Mouse (Mus musculus) limb, embryonic 14.5 days (tissue): ENCODE measurements around the gene Utf1. TPM values are rescaled to one million over a fixed set of nuclear protein-coding genes. Genes with fewer than 3 reads are reported as not detected.

ENCODE experiments used
- ATAC-seq: fragments of 200-750 bp; cut with Nextera tagmentation; 2 replicates; pipeline ENCODE4 v1.8.0; 2017; ENCODE audit warnings: low read depth, moderate number of reproducible peaks, moderate TSS enrichment; ENCODE audit not compliant: low FRiP score
- DNase-seq: peaks from one replicate; pipeline ENCODE4 v3.0.0-alpha.2; 2015; ENCODE audit warnings: low spot score
- H3K27ac ChIP-seq: fragments of 300-500 bp; sonication (generic); replicated peaks from 2 replicates; pipeline ENCODE4 v1.5.1; 2014; ENCODE audit warnings: low read depth, mild to moderate bottlenecking, low read length, moderate library complexity, mixed read lengths
- H3K27me3 ChIP-seq: fragments of 300-500 bp; sonication (generic); 2 replicates; pipeline ENCODE4 v1.6.1; 2014; ENCODE audit warnings: low read length, mixed read lengths; ENCODE audit not compliant: control insufficient read depth, insufficient read depth
- H3K36me3 ChIP-seq: fragments of 300-500 bp; sonication (generic); 2 replicates; pipeline ENCODE4 v1.6.1; 2014; ENCODE audit warnings: mild to moderate bottlenecking, low read length, moderate library complexity, mixed read lengths; ENCODE audit not compliant: control insufficient read depth, insufficient read depth
- H3K4me1 ChIP-seq: fragments of 300-500 bp; sonication (generic); 2 replicates; pipeline ENCODE4 v1.6.1; 2014; ENCODE audit warnings: antibody characterized with exemption, low read length, mixed read lengths; ENCODE audit not compliant: control insufficient read depth, insufficient read depth
- H3K4me2 ChIP-seq: fragments of 300-500 bp; sonication (generic); replicated peaks from 2 replicates; pipeline ENCODE4 v1.6.1; 2014; ENCODE audit warnings: low read depth, mild to moderate bottlenecking, low read length, moderate library complexity; ENCODE audit not compliant: severe bottlenecking
- H3K4me3 ChIP-seq: fragments of 300-500 bp; sonication (generic); replicated peaks from 2 replicates; pipeline ENCODE4 v1.5.1; 2014; ENCODE audit warnings: low read length
- H3K9ac ChIP-seq: fragments of 300-500 bp; sonication (generic); 2 replicates; pipeline ENCODE4 v1.6.1; 2014; ENCODE audit warnings: mild to moderate bottlenecking, low read depth, low read length, moderate library complexity; ENCODE audit not compliant: severe bottlenecking
- H3K9me3 ChIP-seq: fragments of 300-500 bp; sonication (generic); 2 replicates; pipeline ENCODE4 v1.6.1; 2016; ENCODE audit warnings: low read length; ENCODE audit not compliant: control insufficient read depth
- POLR2A ChIP-seq: fragments of 200-500 bp; IDR thresholded peaks from 2 replicates; pipeline ENCODE4 v1.8.0; 2012; ENCODE audit warnings: inconsistent platforms, mild to moderate bottlenecking, moderate library complexity, borderline replicate concordance; ENCODE audit not compliant: insufficient read depth, insufficient read length; ENCODE audit errors: extremely low read depth
- WGBS: fragments of 180-500 bp; shearing (Covaris S2); extraction: QIAGEN DNeasy Blood & Tissue Kit; methylation state at CpG from one replicate; pipeline ENCODE4 v1.1.7; 2014; 5-methylcytosine and 5-hydroxymethylcytosine counted together
- polyA plus RNA-seq, 2 experiments: library from polyadenylated mRNA; depleted of rRNA in 1 of 2; stranded (reverse) in 1 of 2; unstranded in 1 of 2; fragments of >200 nt; fragmentation: Nextera tagmentation in 1 of 2; extraction: Ambion mirVana in 1 of 2; gene quantifications; 2 replicates each; pipeline versions ENCODE4 v1.2.1 to v1.2.3; 2012 to 2014

Gene Utf1
- polyA plus RNA-seq, 2 experiments = 0.11 to 0.15 TPM

- Histone ChIP-seq H3K36me3 (no peaks in the 10 kb centered on the region), H3K4me3 (no peak overlapping the region), H3K27ac (peak overlapping the region; percentile 59), H3K9me3 (no peaks in the 10 kb centered on the region), H3K27me3 (no peaks in the 10 kb centered on the region; the same call in 1 of the 2 replicates), H3K9ac (no peak overlapping the region), H3K4me2 (no peak overlapping the region), H3K4me1 (0 out of 2 replicates have a peak, but pooled peaks cover 3% of the 10 kb centered on the region)
- ATAC-seq (peak; percentile 56; the same call in 1 of the 2 replicates), DNase-seq (peak; percentile 35)
- TF ChIP-seq POLR2A = no peak
- 58% methylated on average over 5 of the region's 5 CpGs for WGBS
Measured at GRCm38 (mm10) chr7:139908176-139908575, 35.4 kb upstream of the Utf1 start.

DNA sequence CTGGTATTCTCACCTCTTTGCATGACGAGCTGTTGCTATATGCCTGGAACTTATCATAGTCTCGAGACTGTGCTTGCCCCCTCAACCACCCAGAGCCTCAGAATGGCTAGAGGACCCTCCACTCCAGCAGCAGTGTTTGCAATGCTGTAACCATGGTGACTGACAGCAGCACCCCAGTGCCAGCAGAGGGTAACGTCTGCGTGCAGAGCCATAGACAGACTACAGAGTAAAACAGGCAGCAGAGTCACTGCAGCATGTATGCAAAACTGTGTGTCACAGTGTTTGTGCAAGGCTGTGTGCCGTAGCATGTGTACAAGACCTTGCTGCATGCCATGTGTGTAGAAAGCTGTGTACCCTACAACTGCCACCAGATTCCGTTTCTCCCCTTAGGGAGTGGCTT, 34.1 kb upstream of the Utf1 start:
- no peak overlapping the region for H3K4me3 ChIP-seq
- 0 out of 2 replicates have a peak, but pooled peaks cover 3% of the 10 kb centered on the region for H3K4me1 ChIP-seq
- ATAC-seq = no peak
- H3K27me3 ChIP-seq = peaks cover 9% of the 10 kb centered on the region; the same call in 1 of the 2 replicates
- no peak for DNase-seq
- H3K4me2 ChIP-seq = no peak overlapping the region
- no peaks in the 10 kb centered on the region for H3K36me3 ChIP-seq
- no peaks in the 10 kb centered on the region for H3K9me3 ChIP-seq
- no peak for TF ChIP-seq POLR2A
- no peak overlapping the region for H3K27ac ChIP-seq
- WGBS = 45% methylated on average over 6 of the region's 6 CpGs
- no peak overlapping the region for H3K9ac ChIP-seq

DNA sequence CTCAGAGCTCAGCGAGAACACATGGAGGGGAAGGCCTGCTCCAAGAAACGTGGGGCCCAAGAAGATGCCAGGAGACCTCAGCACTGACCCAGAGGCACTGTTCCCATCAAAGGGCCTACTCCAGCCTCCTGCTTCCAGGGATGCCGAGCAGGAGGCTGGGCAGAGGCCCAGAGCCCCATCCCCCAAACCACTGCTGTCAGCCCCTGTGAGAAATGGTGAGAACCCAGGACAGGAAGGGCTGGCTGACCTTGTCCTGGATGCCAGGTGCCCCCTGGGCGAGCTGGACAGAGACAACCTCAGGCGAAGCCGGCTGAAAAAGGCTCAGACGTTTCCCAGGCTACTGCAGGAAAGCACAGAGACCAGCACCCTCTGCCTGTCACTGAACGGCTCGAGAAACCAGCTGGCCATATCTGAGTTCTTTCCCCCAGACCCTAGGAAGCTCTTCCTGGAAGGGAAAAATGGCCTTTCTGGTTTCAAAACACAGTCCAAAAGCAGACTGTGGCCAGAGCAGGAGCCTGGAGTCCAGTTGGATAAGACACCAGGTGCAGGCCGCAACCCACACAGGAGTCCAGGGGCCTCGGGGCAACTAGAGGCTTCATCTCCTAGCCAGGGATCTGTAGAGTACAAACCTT, 33.3 kb upstream of the Utf1 start:
- no peak overlapping the region for H3K27ac ChIP-seq
- 53% methylated on average over 11 of the region's 11 CpGs for WGBS
- H3K4me3 ChIP-seq = no peak overlapping the region
- no peaks in the 10 kb centered on the region for H3K36me3 ChIP-seq
- no peak overlapping the region for H3K9ac ChIP-seq
- 0 out of 2 replicates have a peak, but pooled peaks cover 3% of the 10 kb centered on the region for H3K4me1 ChIP-seq
- no peaks in the 10 kb centered on the region for H3K9me3 ChIP-seq
- no peak for TF ChIP-seq POLR2A
- H3K27me3 ChIP-seq = peaks cover 17% of the 10 kb centered on the region
- no peak for ATAC-seq
- no peak overlapping the region for H3K4me2 ChIP-seq
- DNase-seq = no peak

DNA sequence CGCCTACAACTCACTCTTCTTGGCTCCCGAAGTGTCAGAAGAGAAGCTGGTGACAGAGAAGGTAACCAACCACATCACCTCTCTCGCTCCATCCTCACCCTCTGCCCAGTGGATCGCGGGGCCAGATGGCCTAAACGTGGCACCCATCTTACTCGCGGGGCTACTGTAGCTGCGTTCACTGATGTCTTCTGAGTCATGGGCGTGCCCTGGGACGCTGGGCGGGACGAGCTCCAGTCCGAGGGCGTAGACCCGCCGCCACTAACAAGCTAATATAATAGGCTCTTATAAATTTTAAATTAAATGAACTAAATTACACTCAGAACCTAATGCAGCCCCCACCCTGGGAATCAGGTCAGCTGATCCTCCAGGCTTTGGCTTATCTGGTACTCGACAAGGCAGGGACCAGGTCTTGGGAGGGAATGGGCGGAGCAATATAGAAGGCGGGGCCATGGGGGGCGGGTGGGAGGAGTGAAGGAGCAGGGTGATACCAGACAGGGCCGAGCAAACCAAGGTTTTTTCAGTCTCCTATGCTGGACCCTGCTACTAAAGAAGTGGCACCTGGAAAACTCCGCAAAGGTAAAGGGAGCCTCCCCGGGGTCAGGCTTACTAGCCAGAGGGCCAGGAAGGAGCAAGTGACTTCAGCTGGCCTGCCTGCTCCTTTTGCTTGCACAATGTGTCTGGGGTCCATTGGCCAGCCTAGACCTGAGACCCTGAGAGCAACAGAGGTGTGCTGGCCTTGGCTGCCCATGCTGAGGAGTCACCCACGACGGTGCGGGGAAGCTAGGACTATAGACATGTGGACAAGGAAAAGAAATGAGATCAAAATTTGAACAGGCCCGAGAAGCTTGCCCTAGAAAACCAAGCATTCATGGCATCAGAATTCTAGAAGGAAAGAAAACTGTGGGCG, 29.2 kb upstream of the Utf1 start:
- TF ChIP-seq POLR2A = no peak
- Histone ChIP-seq H3K27ac (no peak overlapping the region), H3K4me2 (peak overlapping the region; percentile 40), H3K27me3 (peaks cover 21% of the 10 kb centered on the region), H3K4me3 (peak overlapping the region; percentile 30), H3K36me3 (no peaks in the 10 kb centered on the region), H3K4me1 (no peaks in the 10 kb centered on the region), H3K9ac (no peak overlapping the region), H3K9me3 (no peaks in the 10 kb centered on the region)
- DNase-seq (no peak), ATAC-seq (0 out of 2 replicates have a peak, but pooled peaks have one; percentile 8)
- 10% methylated on average over 29 of the region's 29 CpGs for WGBS

- Histone ChIP-seq H3K4me3 (no peak overlapping the region), H3K27me3 (peaks cover 21% of the 10 kb centered on the region), H3K9ac (no peak overlapping the region), H3K27ac (no peak overlapping the region), H3K4me2 (no peak overlapping the region), H3K4me1 (no peaks in the 10 kb centered on the region), H3K36me3 (no peaks in the 10 kb centered on the region), H3K9me3 (no peaks in the 10 kb centered on the region)
- ATAC-seq (no peak), DNase-seq (no peak)
- TF ChIP-seq POLR2A = no peak
- WGBS = 8% methylated on average over 14 of the region's 14 CpGs
Measured at GRCm38 (mm10) chr7:139915646-139916257, 27.8 kb upstream of the Utf1 start.
